Mouse (Mus musculus): ENCODE data around the gene Akap13. TPM values are rescaled to one million over a fixed set of nuclear protein-coding genes. Genes with fewer than 3 reads are reported as not detected.

The Akap13 gene
- polyA plus RNA-seq, 1 experiment from 2014 or later, result 21.5 TPM

GRCm38 (mm10) chr7:75553667-75554045 lies 98.3 kb downstream of the Akap13 start:
- Histone ChIP-seq H3K9me3 (no peaks in the 10 kb centered on the region), H3K4me3 (no peak overlapping the region), H3K36me3 (no peaks in the 10 kb centered on the region), H3K27me3 (no peaks in the 10 kb centered on the region), H3K4me2 (no peak overlapping the region), H3K9ac (no peak overlapping the region), H3K27ac (replicated peaks) (no peak overlapping the region), H3K4me1 (replicated peaks) (peaks cover 11% of the 10 kb centered on the region; the same call in 1 of the 2 replicates)
- no peak for ATAC-seq (ENCODE audit: low read depth)

DNA sequence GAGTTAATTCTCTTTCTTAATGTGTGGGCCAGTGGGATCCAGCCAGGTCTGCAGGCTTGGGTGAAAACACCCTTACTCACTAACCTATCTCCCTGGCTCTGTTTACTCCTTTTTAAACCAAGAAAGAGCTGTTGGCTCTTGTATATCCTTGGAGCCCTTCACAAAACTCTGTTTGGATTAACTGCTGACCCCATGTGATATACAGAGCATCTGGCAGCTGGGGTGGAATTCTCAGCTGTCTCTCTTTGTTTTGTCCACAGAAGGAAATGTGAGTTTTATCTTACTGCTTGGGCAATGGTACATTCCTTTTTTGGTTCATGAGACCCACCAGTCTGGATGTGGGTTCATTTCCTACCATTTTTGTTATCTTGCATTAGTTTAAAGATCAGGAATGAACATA lies 98.7 kb downstream of the Akap13 start:
- H3K9me3 ChIP-seq, result no peaks in the 10 kb centered on the region
- H3K9ac ChIP-seq, result no peak overlapping the region
- no peak for ATAC-seq (ENCODE audit: low read depth)
- H3K27ac ChIP-seq (replicated peaks), result no peak overlapping the region
- H3K4me2 ChIP-seq, result no peak overlapping the region
- no peaks in the 10 kb centered on the region for H3K36me3 ChIP-seq
- no peaks in the 10 kb centered on the region for H3K27me3 ChIP-seq
- H3K4me3 ChIP-seq, result no peak overlapping the region
- H3K4me1 ChIP-seq (replicated peaks), result peaks cover 11% of the 10 kb centered on the region; the same call in 1 of the 2 replicates

DNA sequence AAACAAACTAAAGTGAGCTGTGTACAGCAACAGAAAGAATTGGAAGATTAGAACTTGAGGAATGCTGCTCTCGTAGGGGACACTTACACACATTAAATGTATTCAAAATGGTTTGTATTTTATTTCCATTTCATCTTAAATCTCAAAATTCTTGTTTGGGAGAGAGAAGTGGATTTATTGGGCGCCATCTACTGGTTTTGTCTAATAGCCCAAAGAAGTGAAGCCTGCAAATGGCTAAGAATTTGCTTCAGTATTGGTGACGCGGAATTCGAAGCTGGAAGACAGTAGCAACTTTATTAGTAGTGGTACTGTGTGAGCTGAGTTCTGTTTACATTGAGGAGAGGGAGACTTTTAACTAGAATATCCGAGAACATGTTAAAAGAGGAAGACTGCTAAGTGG lies 100.6 kb downstream of the Akap13 start:
- H3K27me3 ChIP-seq, result no peaks in the 10 kb centered on the region
- no peak overlapping the region for H3K9ac ChIP-seq
- no peak overlapping the region for H3K27ac ChIP-seq (replicated peaks)
- 78% methylated on average over 6 of the region's 6 CpGs for WGBS
- H3K9me3 ChIP-seq, result no peaks in the 10 kb centered on the region
- no peak overlapping the region for H3K4me3 ChIP-seq
- ATAC-seq (ENCODE audit: low read depth), result no peak
- peaks cover 8% of the 10 kb centered on the region; the same call in 1 of the 2 replicates for H3K4me1 ChIP-seq (replicated peaks)
- H3K4me2 ChIP-seq, result no peak overlapping the region
- no peaks in the 10 kb centered on the region for H3K36me3 ChIP-seq

- ATAC-seq (ENCODE audit: low read depth), result no peak
- Histone ChIP-seq H3K9ac (no peak overlapping the region), H3K36me3 (no peaks in the 10 kb centered on the region), H3K27me3 (no peaks in the 10 kb centered on the region), H3K4me3 (no peak overlapping the region), H3K27ac (replicated peaks) (no peak overlapping the region), H3K4me2 (no peak overlapping the region), H3K4me1 (replicated peaks) (0 out of 2 replicates have a peak, but pooled peaks cover 5% of the 10 kb centered on the region), H3K9me3 (no peaks in the 10 kb centered on the region)
- WGBS, result 81% methylated on average over 1 of the region's 1 CpGs
Observed at GRCm38 (mm10) chr7:75558225-75558624, 102.9 kb downstream of the Akap13 start.

- Histone ChIP-seq H3K27me3 (no peaks in the 10 kb centered on the region), H3K9me3 (no peaks in the 10 kb centered on the region), H3K27ac (replicated peaks) (no peak overlapping the region), H3K4me3 (no peak overlapping the region), H3K4me2 (no peak overlapping the region), H3K4me1 (replicated peaks) (0 out of 2 replicates have a peak, but pooled peaks cover 5% of the 10 kb centered on the region), H3K9ac (no peak overlapping the region), H3K36me3 (no peaks in the 10 kb centered on the region)
- ATAC-seq (ENCODE audit: low read depth), result no peak
- 65% methylated on average over 4 of the region's 4 CpGs for WGBS
Observed at GRCm38 (mm10) chr7:75559119-75559518, 103.8 kb downstream of the Akap13 start.

DNA sequence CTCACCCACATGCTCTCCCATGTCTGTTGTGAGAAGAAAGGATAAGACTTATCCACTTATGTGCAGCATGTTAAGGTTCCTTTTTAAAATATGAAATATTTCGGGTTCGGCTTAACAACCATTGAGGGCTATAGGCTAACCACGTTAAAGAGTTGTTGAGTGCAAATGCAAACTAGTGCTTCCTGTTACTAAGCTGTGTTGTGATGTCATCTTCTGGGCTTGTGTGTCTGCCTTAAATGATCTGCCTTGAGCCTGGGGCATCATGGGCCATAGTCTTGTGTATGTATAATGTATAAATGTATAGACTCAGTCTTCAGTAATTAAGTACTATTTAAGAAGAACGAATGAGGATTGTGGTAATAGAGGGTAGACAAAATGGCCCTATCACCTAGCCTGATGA lies 104.6 kb downstream of the Akap13 start:
- WGBS, result 97% methylated on average over 4 of the region's 4 CpGs
- no peaks in the 10 kb centered on the region for H3K36me3 ChIP-seq
- H3K27ac ChIP-seq (replicated peaks), result no peak overlapping the region
- no peak for ATAC-seq (ENCODE audit: low read depth)
- no peaks in the 10 kb centered on the region for H3K9me3 ChIP-seq
- H3K4me3 ChIP-seq, result no peak overlapping the region
- no peaks in the 10 kb centered on the region for H3K27me3 ChIP-seq
- H3K4me2 ChIP-seq, result no peak overlapping the region
- no peak overlapping the region for H3K9ac ChIP-seq
- 0 out of 2 replicates have a peak, but pooled peaks cover 5% of the 10 kb centered on the region for H3K4me1 ChIP-seq (replicated peaks)

DNA sequence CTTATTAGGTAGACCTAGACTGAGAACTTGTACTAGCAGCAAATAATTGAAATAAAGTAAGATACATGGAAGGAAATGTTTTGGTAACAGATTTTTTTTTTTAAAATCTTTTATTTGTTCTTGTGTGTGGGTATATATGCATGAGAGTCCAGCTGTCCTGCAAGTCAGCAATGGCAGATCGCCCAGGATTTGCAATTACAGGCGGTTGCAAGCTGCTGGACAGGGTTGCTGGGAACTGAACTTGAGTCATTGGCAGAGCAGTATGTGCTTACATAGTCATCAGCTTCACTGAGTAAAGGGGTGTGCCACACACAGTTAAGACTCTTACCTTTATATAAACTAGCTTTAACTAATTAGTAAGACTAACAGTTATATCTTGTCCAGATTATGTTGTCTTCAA lies 105.2 kb downstream of the Akap13 start:
- Histone ChIP-seq H3K4me1 (replicated peaks) (0 out of 2 replicates have a peak, but pooled peaks cover 5% of the 10 kb centered on the region), H3K9me3 (no peaks in the 10 kb centered on the region), H3K4me3 (no peak overlapping the region), H3K36me3 (no peaks in the 10 kb centered on the region), H3K9ac (no peak overlapping the region), H3K4me2 (no peak overlapping the region), H3K27ac (replicated peaks) (no peak overlapping the region), H3K27me3 (no peaks in the 10 kb centered on the region)
- no peak for ATAC-seq (ENCODE audit: low read depth)
- WGBS, result 90% methylated on average over 2 of the region's 2 CpGs

- Histone ChIP-seq H3K27ac (replicated peaks) (no peak overlapping the region), H3K9ac (no peak overlapping the region), H3K9me3 (no peaks in the 10 kb centered on the region), H3K4me1 (replicated peaks) (0 out of 2 replicates have a peak, but pooled peaks cover 5% of the 10 kb centered on the region), H3K4me2 (no peak overlapping the region), H3K4me3 (no peak overlapping the region), H3K36me3 (no peaks in the 10 kb centered on the region), H3K27me3 (no peaks in the 10 kb centered on the region)
- no peak for ATAC-seq (ENCODE audit: low read depth)
- 100% methylated on average over 1 of the region's 1 CpGs for WGBS
Observed at GRCm38 (mm10) chr7:75561134-75561533, 105.8 kb downstream of the Akap13 start.

GRCm38 (mm10) chr7:75568276-75568675 lies 112.9 kb downstream of the Akap13 start:
- no peak for ATAC-seq (ENCODE audit: low read depth)
- H3K4me1 ChIP-seq (replicated peaks), result no peaks in the 10 kb centered on the region
- no peak overlapping the region for H3K9ac ChIP-seq
- no peaks in the 10 kb centered on the region for H3K36me3 ChIP-seq
- H3K9me3 ChIP-seq, result no peaks in the 10 kb centered on the region
- H3K4me2 ChIP-seq, result no peak overlapping the region
- no peak overlapping the region for H3K27ac ChIP-seq (replicated peaks)
- WGBS, result 85% methylated on average over 4 of the region's 4 CpGs
- H3K4me3 ChIP-seq, result no peak overlapping the region
- no peaks in the 10 kb centered on the region for H3K27me3 ChIP-seq

GRCm38 (mm10) chr7:75568883-75569282 lies 113.5 kb downstream of the Akap13 start:
- Histone ChIP-seq H3K27me3 (no peaks in the 10 kb centered on the region), H3K9me3 (no peaks in the 10 kb centered on the region), H3K9ac (no peak overlapping the region), H3K4me2 (no peak overlapping the region), H3K36me3 (no peaks in the 10 kb centered on the region), H3K4me1 (replicated peaks) (no peaks in the 10 kb centered on the region), H3K27ac (replicated peaks) (no peak overlapping the region), H3K4me3 (no peak overlapping the region)
- ATAC-seq (ENCODE audit: low read depth), result no peak

- H3K9ac ChIP-seq, result no peak overlapping the region
- ATAC-seq (ENCODE audit: low read depth), result no peak
- H3K4me1 ChIP-seq (replicated peaks), result peaks cover 6% of the 10 kb centered on the region; the same call in 1 of the 2 replicates
- no peak overlapping the region for H3K4me2 ChIP-seq
- WGBS, result 94% methylated on average over 3 of the region's 3 CpGs
- H3K4me3 ChIP-seq, result no peak overlapping the region
- H3K9me3 ChIP-seq, result no peaks in the 10 kb centered on the region
- H3K27ac ChIP-seq (replicated peaks), result no peak overlapping the region
- no peaks in the 10 kb centered on the region for H3K36me3 ChIP-seq
- H3K27me3 ChIP-seq, result no peaks in the 10 kb centered on the region
Observed at GRCm38 (mm10) chr7:75570218-75570617, 114.9 kb downstream of the Akap13 start.

DNA sequence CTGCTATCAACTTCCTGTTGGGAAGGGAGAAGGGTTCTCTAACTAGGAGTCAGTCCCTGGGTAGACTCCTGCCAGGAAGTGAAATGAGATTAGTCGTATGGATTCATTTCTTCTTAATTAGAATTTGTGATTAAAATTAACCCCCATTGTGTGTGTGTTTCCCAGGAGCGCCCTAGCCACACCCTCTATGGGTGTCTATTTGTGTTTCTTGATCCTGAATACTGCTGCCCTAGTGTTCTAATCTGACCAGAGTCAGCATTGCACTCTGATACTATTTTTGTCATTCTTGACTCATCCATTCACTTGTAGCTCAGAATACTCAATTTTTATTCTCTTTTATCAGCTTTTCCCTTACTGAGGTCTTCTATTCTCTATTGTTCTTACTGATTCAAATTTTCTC lies 115.7 kb downstream of the Akap13 start:
- no peak overlapping the region for H3K4me3 ChIP-seq
- no peaks in the 10 kb centered on the region for H3K9me3 ChIP-seq
- no peak overlapping the region for H3K27ac ChIP-seq (replicated peaks)
- 80% methylated on average over 2 of the region's 2 CpGs for WGBS
- peaks cover 10% of the 10 kb centered on the region; the same call in 1 of the 2 replicates for H3K4me1 ChIP-seq (replicated peaks)
- ATAC-seq (ENCODE audit: low read depth), result no peak
- H3K36me3 ChIP-seq, result no peaks in the 10 kb centered on the region
- no peak overlapping the region for H3K4me2 ChIP-seq
- H3K9ac ChIP-seq, result no peak overlapping the region
- no peaks in the 10 kb centered on the region for H3K27me3 ChIP-seq

- Histone ChIP-seq H3K4me3 (no peak overlapping the region), H3K27ac (replicated peaks) (no peak overlapping the region), H3K9me3 (no peaks in the 10 kb centered on the region), H3K4me2 (no peak overlapping the region), H3K9ac (no peak overlapping the region), H3K27me3 (no peaks in the 10 kb centered on the region), H3K36me3 (no peaks in the 10 kb centered on the region), H3K4me1 (replicated peaks) (peaks cover 10% of the 10 kb centered on the region; the same call in 1 of the 2 replicates)
- ATAC-seq (ENCODE audit: low read depth), result no peak
- WGBS, result 92% methylated on average over 4 of the region's 4 CpGs
Observed at GRCm38 (mm10) chr7:75572127-75572526, 116.8 kb downstream of the Akap13 start.
